Mouse (Mus musculus): ENCODE measurements around the gene Abcb6. TPM values are rescaled to one million over a fixed set of nuclear protein-coding genes. Genes with fewer than 3 reads are reported as not detected.

The Abcb6 gene
- polyA plus RNA-seq, 1 experiment from 2014 or later: 17.1 TPM

DNA sequence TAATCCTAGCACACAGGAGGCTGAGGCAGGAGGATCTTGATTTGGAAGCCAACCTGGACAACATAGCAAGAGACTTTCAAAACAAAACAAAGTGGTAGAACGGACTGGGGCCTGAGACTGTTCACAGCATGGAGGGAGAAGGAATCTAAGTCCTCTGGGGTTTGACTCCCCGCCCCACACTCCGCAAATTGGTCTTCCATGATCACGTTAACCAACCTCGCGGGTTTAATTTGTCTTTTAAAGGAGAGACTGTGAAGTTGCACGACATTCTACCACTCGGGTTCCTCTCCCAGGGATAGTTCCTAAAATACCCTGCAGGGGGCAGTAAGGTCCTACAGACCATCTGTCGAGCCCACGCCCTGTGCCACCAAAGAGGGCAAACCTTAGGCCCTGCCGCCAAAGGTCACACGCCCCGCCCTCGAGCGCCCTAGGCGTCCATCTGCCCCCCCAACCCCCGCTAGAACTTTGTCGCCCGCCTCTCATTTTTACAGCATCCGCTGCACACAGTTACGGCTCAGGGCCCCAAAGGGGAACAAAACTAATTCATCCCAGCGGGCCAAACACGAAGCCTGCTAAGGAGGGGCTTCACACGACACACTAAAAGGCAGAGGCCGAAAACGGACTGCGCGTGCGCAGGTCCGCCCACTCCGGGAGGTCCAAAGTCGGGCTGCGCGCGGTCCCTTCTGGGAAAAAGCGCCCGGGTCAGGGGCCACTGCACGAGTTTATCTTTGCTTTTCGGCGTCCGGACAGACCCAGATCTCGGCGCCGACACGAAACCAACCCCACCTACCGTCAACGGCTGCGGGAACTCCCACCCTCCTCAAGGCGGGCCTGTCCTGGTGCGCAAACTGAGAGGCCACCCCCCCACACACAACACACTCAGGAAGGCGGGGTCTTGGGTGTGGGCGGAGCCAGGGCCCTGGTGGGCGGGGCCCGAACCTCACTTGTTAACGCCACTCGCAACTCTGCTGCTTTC is 55.6 kb downstream of the Abcb6 start, which contains the start of gene Nhej1:
Gene Nhej1, minus strand, starts transcription at position 855 of the 976 bp plus-strand sequence.
- peak within 1 kb of the TSS; percentile 51 for H3K4me3 ChIP-seq (ENCODE audit: low read depth, low read length)
- 0 out of 2 replicates have a peak, but pooled peaks cover 5% of the 10 kb centered on the region for H3K4me1 ChIP-seq (replicated peaks; ENCODE audit: control insufficient read depth, insufficient read depth, low read length)
- TF ChIP-seq CTCF (IDR thresholded peaks at IDR 0.05; ENCODE audit: low read depth): peak; percentile 91
- no peaks in the 10 kb centered on the region for H3K36me3 ChIP-seq (ENCODE audit: control insufficient read depth, insufficient read depth)
- ATAC-seq: peak; percentile 96
- peak within 1 kb of the TSS; percentile 97 for H3K27ac ChIP-seq (ENCODE audit: low read depth, low read length)
- H3K9me3 ChIP-seq (ENCODE audit: control insufficient read depth): no peaks in the 10 kb centered on the region
- WGBS: 1% methylated on average over 56 of the region's 56 CpGs
- no peaks in the 10 kb centered on the region for H3K27me3 ChIP-seq (replicated peaks; ENCODE audit: control insufficient read depth, insufficient read depth, low read length)
- peak within 1 kb of the TSS; percentile 43 for H3K9ac ChIP-seq (ENCODE audit: low read depth, low read length)
- peak within 1 kb of the TSS; percentile 69 for H3K4me2 ChIP-seq (replicated peaks; ENCODE audit: low read depth)

DNA sequence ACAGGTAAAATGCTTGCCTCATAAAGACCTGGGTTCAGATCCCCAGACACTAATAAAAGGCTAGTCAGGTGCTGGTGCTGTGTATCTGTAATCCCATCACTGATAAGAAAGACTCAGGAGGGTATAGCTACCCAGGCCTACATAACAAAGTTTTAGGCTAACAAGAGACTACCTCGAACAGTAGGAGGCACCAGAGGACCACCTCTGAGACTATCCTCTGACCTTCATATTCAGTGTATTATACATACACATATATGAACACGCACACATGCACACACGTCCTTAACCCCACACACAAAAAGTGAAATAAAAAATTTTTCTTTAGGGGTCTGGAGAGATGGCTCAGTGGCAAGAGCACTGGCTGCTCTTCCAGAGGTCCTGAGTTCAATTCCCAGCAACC is 58.0 kb downstream of the Abcb6 start:
- H3K9me3 ChIP-seq (ENCODE audit: control insufficient read depth): no peaks in the 10 kb centered on the region
- H3K4me2 ChIP-seq (replicated peaks; ENCODE audit: low read depth): no peak overlapping the region
- H3K36me3 ChIP-seq (ENCODE audit: control insufficient read depth, insufficient read depth): no peaks in the 10 kb centered on the region
- TF ChIP-seq CTCF (IDR thresholded peaks at IDR 0.05; ENCODE audit: low read depth): peak; percentile 57
- H3K4me3 ChIP-seq (ENCODE audit: low read depth, low read length): no peak overlapping the region
- 0 out of 2 replicates have a peak, but pooled peaks cover 5% of the 10 kb centered on the region for H3K4me1 ChIP-seq (replicated peaks; ENCODE audit: control insufficient read depth, insufficient read depth, low read length)
- WGBS: 86% methylated on average over 3 of the region's 3 CpGs
- no peak overlapping the region for H3K9ac ChIP-seq (ENCODE audit: low read depth, low read length)
- no peak overlapping the region for H3K27ac ChIP-seq (ENCODE audit: low read depth, low read length)
- no peak for ATAC-seq
- H3K27me3 ChIP-seq (replicated peaks; ENCODE audit: control insufficient read depth, insufficient read depth, low read length): no peaks in the 10 kb centered on the region

Small RNA genes within 50 kb of the gene (microRNA-seq; reads per million reads assigned to microRNA genes)
- not detected for gene Gm27943

Other genes starting within 250 kb of the Abcb6 start
- gene Cfap65, start 244.8 kb downstream of the Abcb6 start, polyA plus RNA-seq (2015; fragmentation: Nextera tagmentation; extraction: Ambion mirVana): 0.03 and 0.04 TPM in 2 replicates
- 24.9 and 25.3 TPM in 2 replicates for gene Ihh, start 228.7 kb downstream of the Abcb6 start, polyA plus RNA-seq (2015; fragmentation: Nextera tagmentation; extraction: Ambion mirVana)
- gene Nhej1, start 55.2 kb downstream of the Abcb6 start, polyA plus RNA-seq (2015; fragmentation: Nextera tagmentation; extraction: Ambion mirVana): 5.0 TPM in 2 replicates
- 2.5 and 3.2 TPM in 2 replicates for gene Slc23a3, start 46.5 kb downstream of the Abcb6 start, polyA plus RNA-seq (2015; fragmentation: Nextera tagmentation; extraction: Ambion mirVana)
- 45.6 and 45.9 TPM in 2 replicates for gene Cnppd1, start 37.7 kb downstream of the Abcb6 start, polyA plus RNA-seq (2015; fragmentation: Nextera tagmentation; extraction: Ambion mirVana)
- gene Retreg2, start 37.6 kb downstream of the Abcb6 start, polyA plus RNA-seq (2015; fragmentation: Nextera tagmentation; extraction: Ambion mirVana): 48.4 and 49.0 TPM in 2 replicates
- gene Zfand2b, start 11.7 kb downstream of the Abcb6 start, polyA plus RNA-seq (2015; fragmentation: Nextera tagmentation; extraction: Ambion mirVana): 47.5 and 51.2 TPM in 2 replicates
- 10.7 and 10.8 TPM in 2 replicates for gene Ankzf1, start 11.8 kb upstream of the Abcb6 start, polyA plus RNA-seq (2015; fragmentation: Nextera tagmentation; extraction: Ambion mirVana)
- 23.5 and 25.2 TPM in 2 replicates for gene Atg9a, start 11.8 kb upstream of the Abcb6 start, polyA plus RNA-seq (2015; fragmentation: Nextera tagmentation; extraction: Ambion mirVana)
- gene Glb1l, start 30.4 kb upstream of the Abcb6 start, polyA plus RNA-seq (2015; fragmentation: Nextera tagmentation; extraction: Ambion mirVana): 3.6 and 3.7 TPM in 2 replicates
- 50.5 and 54.4 TPM in 2 replicates for gene Stk16, start 30.4 kb upstream of the Abcb6 start, polyA plus RNA-seq (2015; fragmentation: Nextera tagmentation; extraction: Ambion mirVana)
- 113 and 119 TPM in 2 replicates for gene Tuba4a, start 39.5 kb upstream of the Abcb6 start, polyA plus RNA-seq (2015; fragmentation: Nextera tagmentation; extraction: Ambion mirVana)
- gene A630095N17Rik, start 51.7 kb upstream of the Abcb6 start, polyA plus RNA-seq (2015; fragmentation: Nextera tagmentation; extraction: Ambion mirVana): not detected in 2 replicates
- 10.9 and 11.4 TPM in 2 replicates for gene Dnajb2, start 56.0 kb upstream of the Abcb6 start, polyA plus RNA-seq (2015; fragmentation: Nextera tagmentation; extraction: Ambion mirVana)
- 3.0 TPM in 2 replicates for gene Ptprn, start 84.1 kb upstream of the Abcb6 start, polyA plus RNA-seq (2015; fragmentation: Nextera tagmentation; extraction: Ambion mirVana)
- gene Resp18, start 98.0 kb upstream of the Abcb6 start, polyA plus RNA-seq (2015; fragmentation: Nextera tagmentation; extraction: Ambion mirVana): 12.9 and 15.9 TPM in 2 replicates
- 125 and 130 TPM in 2 replicates for gene Dnpep, start 137.6 kb upstream of the Abcb6 start, polyA plus RNA-seq (2015; fragmentation: Nextera tagmentation; extraction: Ambion mirVana)
- gene Des, start 179.9 kb upstream of the Abcb6 start, polyA plus RNA-seq (2015; fragmentation: Nextera tagmentation; extraction: Ambion mirVana): 233 and 254 TPM in 2 replicates
- gene Speg, start 194.9 kb upstream of the Abcb6 start, polyA plus RNA-seq (2015; fragmentation: Nextera tagmentation; extraction: Ambion mirVana): 20.1 and 21.3 TPM in 2 replicates